Mouse (Mus musculus): ENCODE measurements around the gene Aga. TPM values are rescaled to one million over a fixed set of nuclear protein-coding genes. Genes with fewer than 3 reads are reported as not detected.
"Not testable (repeated sequence)": the region's sequence is repeated elsewhere in the genome, so short reads cannot be mapped to it uniquely, and the experiment has no call there.

Gene Aga
- polyA plus RNA-seq (2014; fragmentation: Nextera tagmentation; extraction: Ambion mirVana): 18.2 and 18.9 TPM in 2 replicates

- Histone ChIP-seq H3K9me3 (replicated peaks; ENCODE audit: control insufficient read depth, low read length) (no peaks in the 10 kb centered on the region), H3K36me3 (replicated peaks; ENCODE audit: control insufficient read depth, insufficient read depth, low read depth, low read length) (no peaks in the 10 kb centered on the region), H3K4me3 (ENCODE audit: low read depth, low read length) (peak within 1 kb of the TSS; percentile 49), H3K4me1 (ENCODE audit: control insufficient read depth, insufficient read depth, low read length) (no peaks in the 10 kb centered on the region), H3K4me2 (ENCODE audit: low read depth, low read length) (peak within 1 kb of the TSS; percentile 44), H3K27me3 (ENCODE audit: control insufficient read depth, insufficient read depth, low read length) (no peaks in the 10 kb centered on the region), H3K9ac (replicated peaks; ENCODE audit: low read length) (peak within 1 kb of the TSS; percentile 88), H3K27ac (replicated peaks; ENCODE audit: low read depth, low read length) (no peak within 1 kb of the TSS)
- WGBS: under 1% methylated on average over 24 of the region's 24 CpGs
- peak; percentile 99 for ATAC-seq (replicated peaks; ENCODE audit: insufficient number of reproducible peaks, low FRiP score, low TSS enrichment, low read depth)
- DNase-seq (ENCODE audit: low spot score): peak; percentile 93
These were observed at the start of gene Aga for GRCm38 (mm10) chr8:53511551-53512127. Gene Aga (plus strand): TSS chr8:53511727.

GRCm38 (mm10) chr8:53489063-53489462, 22.5 kb upstream of the Aga start:
- Histone ChIP-seq H3K36me3 (replicated peaks; ENCODE audit: control insufficient read depth, insufficient read depth, low read depth, low read length) (no peaks in the 10 kb centered on the region), H3K4me3 (ENCODE audit: low read depth, low read length) (no peak overlapping the region), H3K27ac (replicated peaks; ENCODE audit: low read depth, low read length) (no peak overlapping the region), H3K4me2 (ENCODE audit: low read depth, low read length) (no peak overlapping the region), H3K9ac (replicated peaks; ENCODE audit: low read length) (no peak overlapping the region), H3K9me3 (replicated peaks; ENCODE audit: control insufficient read depth, low read length) (no peaks in the 10 kb centered on the region), H3K27me3 (ENCODE audit: control insufficient read depth, insufficient read depth, low read length) (no peaks in the 10 kb centered on the region), H3K4me1 (ENCODE audit: control insufficient read depth, insufficient read depth, low read length) (no peaks in the 10 kb centered on the region)
- WGBS: 61% methylated on average over 2 of the region's 2 CpGs
- ATAC-seq (replicated peaks; ENCODE audit: insufficient number of reproducible peaks, low FRiP score, low TSS enrichment, low read depth) (no peak), DNase-seq (ENCODE audit: low spot score) (no peak)

- H3K27ac ChIP-seq (replicated peaks; ENCODE audit: low read depth, low read length): no peak overlapping the region
- no peaks in the 10 kb centered on the region for H3K36me3 ChIP-seq (replicated peaks; ENCODE audit: control insufficient read depth, insufficient read depth, low read depth, low read length)
- H3K9ac ChIP-seq (replicated peaks; ENCODE audit: low read length): no peak overlapping the region
- H3K4me1 ChIP-seq (ENCODE audit: control insufficient read depth, insufficient read depth, low read length): no peaks in the 10 kb centered on the region
- 75% methylated on average over 1 of the region's 1 CpGs for WGBS
- H3K4me3 ChIP-seq (ENCODE audit: low read depth, low read length): no peak overlapping the region
- DNase-seq (ENCODE audit: low spot score): no peak
- H3K27me3 ChIP-seq (ENCODE audit: control insufficient read depth, insufficient read depth, low read length): no peaks in the 10 kb centered on the region
- H3K4me2 ChIP-seq (ENCODE audit: low read depth, low read length): no peak overlapping the region
- H3K9me3 ChIP-seq (replicated peaks; ENCODE audit: control insufficient read depth, low read length): no peaks in the 10 kb centered on the region
- ATAC-seq (replicated peaks; ENCODE audit: insufficient number of reproducible peaks, low FRiP score, low TSS enrichment, low read depth): no peak
These were observed 15.3 kb upstream of the Aga start for GRCm38 (mm10) chr8:53496216-53496615.

- no peak for DNase-seq (ENCODE audit: low spot score)
- 76% methylated on average over 3 of the region's 3 CpGs for WGBS
- H3K27ac ChIP-seq (replicated peaks; ENCODE audit: low read depth, low read length): no peak overlapping the region
- H3K36me3 ChIP-seq (replicated peaks; ENCODE audit: control insufficient read depth, insufficient read depth, low read depth, low read length): no peaks in the 10 kb centered on the region
- no peak overlapping the region for H3K9ac ChIP-seq (replicated peaks; ENCODE audit: low read length)
- no peaks in the 10 kb centered on the region for H3K27me3 ChIP-seq (ENCODE audit: control insufficient read depth, insufficient read depth, low read length)
- no peak overlapping the region for H3K4me2 ChIP-seq (ENCODE audit: low read depth, low read length)
- H3K4me3 ChIP-seq (ENCODE audit: low read depth, low read length): no peak overlapping the region
- ATAC-seq (replicated peaks; ENCODE audit: insufficient number of reproducible peaks, low FRiP score, low TSS enrichment, low read depth): no peak
- no peaks in the 10 kb centered on the region for H3K9me3 ChIP-seq (replicated peaks; ENCODE audit: control insufficient read depth, low read length)
- H3K4me1 ChIP-seq (ENCODE audit: control insufficient read depth, insufficient read depth, low read length): no peaks in the 10 kb centered on the region
These were observed 14.6 kb upstream of the Aga start for GRCm38 (mm10) chr8:53496885-53497326.

GRCm38 (mm10) chr8:53538049-53538448, 26.5 kb downstream of the Aga start:
- not testable (repeated sequence) for H3K4me1 ChIP-seq (ENCODE audit: control insufficient read depth, insufficient read depth, low read length); ATAC-seq (replicated peaks; ENCODE audit: insufficient number of reproducible peaks, low FRiP score, low TSS enrichment, low read depth); H3K36me3 ChIP-seq (replicated peaks; ENCODE audit: control insufficient read depth, insufficient read depth, low read depth, low read length)

GRCm38 (mm10) chr8:53539585-53539984, 28.1 kb downstream of the Aga start:
- ATAC-seq (replicated peaks; ENCODE audit: insufficient number of reproducible peaks, low FRiP score, low TSS enrichment, low read depth) (no peak), DNase-seq (ENCODE audit: low spot score) (no peak)
- Histone ChIP-seq H3K9ac (replicated peaks; ENCODE audit: low read length) (no peak overlapping the region), H3K27ac (replicated peaks; ENCODE audit: low read depth, low read length) (no peak overlapping the region), H3K4me1 (ENCODE audit: control insufficient read depth, insufficient read depth, low read length) (no peaks in the 10 kb centered on the region), H3K4me3 (ENCODE audit: low read depth, low read length) (no peak overlapping the region), H3K36me3 (replicated peaks; ENCODE audit: control insufficient read depth, insufficient read depth, low read depth, low read length) (no peaks in the 10 kb centered on the region), H3K9me3 (replicated peaks; ENCODE audit: control insufficient read depth, low read length) (no peaks in the 10 kb centered on the region), H3K27me3 (ENCODE audit: control insufficient read depth, insufficient read depth, low read length) (no peaks in the 10 kb centered on the region), H3K4me2 (ENCODE audit: low read depth, low read length) (no peak overlapping the region)
- 85% methylated on average over 2 of the region's 2 CpGs for whole genome bisulfite sequencing

More at GRCm38 (mm10) chr8:53538049-53538448, 26.5 kb downstream of the Aga start:
- not testable (repeated sequence) for H3K9me3 ChIP-seq (replicated peaks; ENCODE audit: control insufficient read depth, low read length); DNase-seq (ENCODE audit: low spot score); H3K4me3 ChIP-seq (ENCODE audit: low read depth, low read length); H3K9ac ChIP-seq (replicated peaks; ENCODE audit: low read length); H3K27ac ChIP-seq (replicated peaks; ENCODE audit: low read depth, low read length); H3K4me2 ChIP-seq (ENCODE audit: low read depth, low read length); H3K27me3 ChIP-seq (ENCODE audit: control insufficient read depth, insufficient read depth, low read length)
- WGBS: 68% methylated on average over 3 of the region's 3 CpGs

- no peak for ATAC-seq (replicated peaks; ENCODE audit: insufficient number of reproducible peaks, low FRiP score, low TSS enrichment, low read depth)
- 79% methylated on average over 10 of the region's 10 CpGs for WGBS
- H3K27ac ChIP-seq (replicated peaks; ENCODE audit: low read depth, low read length): no peak overlapping the region
These were observed 51.0 kb downstream of the Aga start for GRCm38 (mm10) chr8:53562441-53563040.

GRCm38 (mm10) chr8:53566223-53566622, 54.7 kb downstream of the Aga start:
- H3K4me1 ChIP-seq (ENCODE audit: control insufficient read depth, insufficient read depth, low read length): no peaks in the 10 kb centered on the region
- H3K36me3 ChIP-seq (replicated peaks; ENCODE audit: control insufficient read depth, insufficient read depth, low read depth, low read length): no peaks in the 10 kb centered on the region
- no peak overlapping the region for H3K9ac ChIP-seq (replicated peaks; ENCODE audit: low read length)
- H3K4me3 ChIP-seq (ENCODE audit: low read depth, low read length): no peak overlapping the region
- H3K9me3 ChIP-seq (replicated peaks; ENCODE audit: control insufficient read depth, low read length): no peaks in the 10 kb centered on the region
- H3K27me3 ChIP-seq (ENCODE audit: control insufficient read depth, insufficient read depth, low read length): no peaks in the 10 kb centered on the region
- DNase-seq (ENCODE audit: low spot score) (no peak), ATAC-seq (replicated peaks; ENCODE audit: insufficient number of reproducible peaks, low FRiP score, low TSS enrichment, low read depth) (no peak)
- H3K4me2 ChIP-seq (ENCODE audit: low read depth, low read length): no peak overlapping the region
- no peak overlapping the region for H3K27ac ChIP-seq (replicated peaks; ENCODE audit: low read depth, low read length)
- 76% methylated on average over 6 of the region's 6 CpGs for WGBS

More at GRCm38 (mm10) chr8:53562441-53563040, 51.0 kb downstream of the Aga start:
- Histone ChIP-seq H3K36me3 (replicated peaks; ENCODE audit: control insufficient read depth, insufficient read depth, low read depth, low read length) (no peaks in the 10 kb centered on the region), H3K9me3 (replicated peaks; ENCODE audit: control insufficient read depth, low read length) (no peaks in the 10 kb centered on the region), H3K9ac (replicated peaks; ENCODE audit: low read length) (no peak overlapping the region), H3K4me3 (ENCODE audit: low read depth, low read length) (no peak overlapping the region), H3K4me1 (ENCODE audit: control insufficient read depth, insufficient read depth, low read length) (no peaks in the 10 kb centered on the region), H3K27me3 (ENCODE audit: control insufficient read depth, insufficient read depth, low read length) (no peaks in the 10 kb centered on the region), H3K4me2 (ENCODE audit: low read depth, low read length) (no peak overlapping the region)
- DNase-seq (ENCODE audit: low spot score): no peak

Data from embryonic facial prominence, embryonic 11.5 days (tissue).